Mouse (Mus musculus) cortical plate, adult 2 months (tissue): Measurements from ENCODE around the gene Kif4.

Source experiments
- CTCF ChIP-seq: fragments of 200-500 bp; IDR thresholded peaks from 2 replicates; pipeline ENCODE4 v1.5.1; 2011; ENCODE audit warnings: mild to moderate bottlenecking, control low read depth, low read length; ENCODE audit not compliant: insufficient read depth; ENCODE audit errors: extremely low read depth
- POLR2A ChIP-seq: fragments of 200-500 bp; IDR thresholded peaks from 2 replicates; pipeline ENCODE4 v1.6.1; 2011; ENCODE audit warnings: mild to moderate bottlenecking, low read length, control low read depth; ENCODE audit not compliant: insufficient read depth; ENCODE audit errors: extremely low read depth

GRCm38 (mm10) chrX:100765855-100766254 lies 140.3 kb downstream of the Kif4 start:
- TF ChIP-seq POLR2A (no peak), CTCF (0 out of 2 replicates have a peak, but pooled peaks have one; percentile 10)
